Mouse (Mus musculus): Measurements from ENCODE around the gene Kdelc1.

Gene Kdelc1

GRCm38 (mm10) chr1:44063439-44063838 is 55.2 kb downstream of the Kdelc1 start:
- no peak for DNase-seq (ENCODE audit: low read depth, low spot score)

GRCm38 (mm10) chr1:44061836-44062235 is 56.8 kb downstream of the Kdelc1 start, which contains the start of gene Gm8251:
Gene Gm8251 (minus strand): TSS chr1:44061936.
- no peak for DNase-seq (ENCODE audit: low read depth, low spot score)

- no peak for DNase-seq (ENCODE audit: low read depth, low spot score)
Observed at GRCm38 (mm10) chr1:44057805-44058204, 60.8 kb downstream of the Kdelc1 start.
